Mouse (Mus musculus): ENCODE measurements at regions not wholly inside any gene's neighbourhood (a gene's known extent, or its start where the extent isn't known, plus 50 kb on each side); places are given as distances from the start of the nearest gene placed in this dataset.

GRCm38 (mm10) chr13:44615696-44616095 is 113.6 kb upstream of the Jarid2 start:
- TF ChIP-seq CTCF (IDR thresholded peaks at IDR 0.05; ENCODE audit: low read depth): no peak
- TF ChIP-seq EP300 (IDR thresholded peaks at IDR 0.05; ENCODE audit: low read depth): no peak

All from heart, postnatal 0 days (tissue).